Mouse (Mus musculus): ENCODE data around the gene Igfbp4.

DNA sequence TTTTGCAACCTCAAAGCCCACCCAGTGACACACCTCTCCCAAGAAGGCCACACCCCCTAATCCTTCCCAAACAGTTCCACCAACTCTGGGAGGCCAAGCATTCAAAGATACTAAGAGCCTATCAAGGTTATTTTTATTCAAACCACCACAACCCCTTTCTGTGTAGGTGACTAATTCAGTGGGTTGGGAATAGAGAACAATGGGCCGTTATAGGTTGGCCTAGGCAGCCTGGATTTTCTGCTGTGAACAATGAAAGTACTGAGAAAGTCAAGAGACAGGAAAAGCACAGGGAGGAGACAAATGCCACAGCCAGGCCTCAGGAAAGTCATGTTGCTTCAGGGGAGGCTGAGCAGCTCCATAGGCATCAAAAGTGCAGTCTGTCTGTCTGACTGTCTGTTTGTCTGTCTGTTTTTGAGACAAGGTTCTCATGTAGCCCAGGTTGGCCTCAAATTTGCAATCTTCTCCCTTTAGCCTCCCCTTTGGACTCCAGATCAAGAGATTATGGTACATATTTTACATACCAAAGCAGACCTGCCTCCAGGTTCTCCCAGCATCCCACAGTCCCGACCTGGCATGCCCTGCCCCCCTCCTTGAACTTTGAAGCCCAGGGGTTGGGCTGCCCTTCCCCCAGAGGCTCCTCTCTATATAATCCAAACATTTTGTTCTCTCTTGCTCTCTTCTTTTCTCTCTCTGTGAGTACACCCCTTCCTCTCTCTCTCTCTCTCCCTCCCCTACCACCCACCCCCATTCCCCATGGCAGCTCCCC is 54.0 kb downstream of the Igfbp4 start:
- TF ChIP-seq MAFK (IDR thresholded peaks at IDR 0.05; ENCODE audit: insufficient read depth, low read depth, low read length): no peak
- no peak for TF ChIP-seq HCFC1 (IDR thresholded peaks at IDR 0.05; ENCODE audit: borderline replicate concordance, insufficient read depth, low read length)
- TF ChIP-seq ZNF384 (IDR thresholded peaks at IDR 0.05; ENCODE audit: low read depth, low read length): no peak
